Mouse (Mus musculus) induced T-regulatory cell, adult 2 months (primary cell): Measurements from ENCODE around the gene Cox15.
A peak's percentile ranks its signal among the peaks of the same experiment; 100 is the strongest.

Experiments used
- DNase-seq: peaks from one replicate; pipeline ENCODE4 v3.0.0-alpha.2; 2012; ENCODE audit warnings: low read depth

Cox15 gene

GRCm38 (mm10) chr19:43761543-43762256, 8.9 kb upstream of the Cox15 start:
- DNase-seq: no peak

GRCm38 (mm10) chr19:43760504-43760903, 7.7 kb upstream of the Cox15 start:
- DNase-seq: peak; percentile 91

- DNase-seq: no peak
These were observed 2.1 kb upstream of the Cox15 start for GRCm38 (mm10) chr19:43754872-43755271.

- DNase-seq: no peak
These were observed 1.4 kb upstream of the Cox15 start for GRCm38 (mm10) chr19:43754237-43754636.

GRCm38 (mm10) chr19:43753226-43753835, 531 bp upstream of the Cox15 start:
- peak; percentile 90 for DNase-seq

GRCm38 (mm10) chr19:43750008-43750407, 2.8 kb downstream of the Cox15 start:
- DNase-seq: no peak

GRCm38 (mm10) chr19:43747877-43748276, 4.9 kb downstream of the Cox15 start:
- no peak for DNase-seq

GRCm38 (mm10) chr19:43745740-43746139, 7.1 kb downstream of the Cox15 start:
- DNase-seq: no peak

GRCm38 (mm10) chr19:43743401-43743800, 9.4 kb downstream of the Cox15 start:
- no peak for DNase-seq

GRCm38 (mm10) chr19:43738409-43738808, 14.4 kb downstream of the Cox15 start:
- DNase-seq: no peak

GRCm38 (mm10) chr19:43731157-43731556, 21.6 kb downstream of the Cox15 start:
- DNase-seq: no peak

- DNase-seq: no peak
These were observed 22.8 kb downstream of the Cox15 start for GRCm38 (mm10) chr19:43730037-43730428.

- no peak for DNase-seq
These were observed 23.3 kb downstream of the Cox15 start for GRCm38 (mm10) chr19:43729296-43730036.

GRCm38 (mm10) chr19:43726510-43727146, 26.2 kb downstream of the Cox15 start:
- DNase-seq: no peak

- DNase-seq: no peak
These were observed 28.0 kb downstream of the Cox15 start for GRCm38 (mm10) chr19:43724821-43725220.

- DNase-seq: no peak
These were observed 28.6 kb downstream of the Cox15 start for GRCm38 (mm10) chr19:43724194-43724593.

- DNase-seq: no peak
These were observed 29.3 kb downstream of the Cox15 start for GRCm38 (mm10) chr19:43723501-43723900.

GRCm38 (mm10) chr19:43722891-43723290, 29.9 kb downstream of the Cox15 start:
- DNase-seq: peak; percentile 16

GRCm38 (mm10) chr19:43720061-43720460, 32.7 kb downstream of the Cox15 start:
- no peak for DNase-seq

GRCm38 (mm10) chr19:43711971-43712370, 40.8 kb downstream of the Cox15 start:
- DNase-seq: peak; percentile 13

- peak; percentile 61 for DNase-seq
These were observed 41.5 kb downstream of the Cox15 start for GRCm38 (mm10) chr19:43711159-43711916.

GRCm38 (mm10) chr19:43709317-43709716, 43.5 kb downstream of the Cox15 start:
- DNase-seq: no peak
